Mouse (Mus musculus): Measurements from ENCODE around the gene Snorc. TPM values are rescaled to one million over a fixed set of nuclear protein-coding genes. Genes with fewer than 3 reads are reported as not detected.
"Not testable (repeated sequence)": the region's sequence is repeated elsewhere in the genome, so short reads cannot be mapped to it uniquely, and the experiment has no call there.

The Snorc gene
- total and polyA plus RNA-seq, 3 experiments: 1.6 TPM; not detected in 2

DNA sequence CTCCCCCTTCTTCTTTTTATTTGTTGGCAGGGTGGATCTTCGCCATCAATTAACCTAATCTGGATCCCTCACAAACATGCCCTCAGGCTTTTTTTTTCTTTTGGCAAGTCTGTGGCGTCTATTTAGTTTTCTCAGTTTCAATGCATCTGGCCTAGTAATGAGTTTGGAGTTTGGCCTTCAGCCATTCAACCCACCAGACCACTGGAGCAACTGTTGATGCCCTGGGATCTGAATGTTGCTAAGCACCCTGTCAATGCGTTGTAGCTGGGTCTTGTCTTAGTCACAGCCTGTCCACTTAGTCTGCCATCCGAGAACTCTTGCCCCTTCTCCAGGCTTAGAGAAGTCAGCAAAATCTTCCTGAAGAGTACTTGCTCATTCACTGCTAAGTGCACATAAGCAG is 12.0 kb upstream of the Snorc start:
- H3K9ac ChIP-seq (ENCODE audit: low read depth, low read length): no peak overlapping the region
- no peak for DNase-seq
- intact Hi-C loops (cut with DNase I): no loop called here
- no peak overlapping the region for H3K27ac ChIP-seq
- 89% methylated on average over 4 of the region's 4 CpGs for WGBS
- peaks cover 2% of the 10 kb centered on the region; the same call in 1 of the 2 replicates for H3K4me1 ChIP-seq (ENCODE audit: control insufficient read depth, insufficient read depth, low read length)
- no peaks in the 10 kb centered on the region for H3K27me3 ChIP-seq (ENCODE audit: control insufficient read depth, insufficient read depth, low read length)
- TF ChIP-seq POLR2A (IDR thresholded peaks at IDR 0.05; ENCODE audit: insufficient read depth, low read depth, low read length) (no peak), CTCF (IDR thresholded peaks at IDR 0.05) (no peak), EP300 (IDR thresholded peaks at IDR 0.05; ENCODE audit: insufficient read depth, low read depth, low read length) (no peak)
- no peak overlapping the region for H3K4me3 ChIP-seq
- peaks cover 6% of the 10 kb centered on the region; the same call in 1 of the 2 replicates for H3K36me3 ChIP-seq (ENCODE audit: control insufficient read depth, insufficient read depth, low read length)
- no peaks in the 10 kb centered on the region for H3K79me2 ChIP-seq (replicated peaks; ENCODE audit: control insufficient read depth, insufficient read depth, low read length)

DNA sequence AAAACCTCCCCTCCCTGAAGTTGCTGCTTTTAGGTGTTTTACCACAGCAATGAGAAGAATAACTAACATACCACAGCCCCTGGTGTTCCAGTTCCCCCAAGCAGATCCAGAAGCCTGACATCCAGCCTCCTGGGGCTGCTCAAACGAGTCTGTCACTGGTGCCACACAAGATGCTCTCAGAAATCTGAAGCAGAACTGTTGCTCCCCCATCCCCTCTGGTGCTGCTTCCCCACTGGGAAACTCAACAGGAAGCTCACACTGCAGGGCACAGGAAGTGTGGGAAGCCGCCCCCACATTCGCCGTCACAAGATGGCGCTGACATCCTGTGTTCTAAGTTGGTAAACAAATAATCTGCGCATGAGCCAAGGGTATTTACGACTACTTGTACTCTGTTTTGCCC is 10.2 kb upstream of the Snorc start:
- H3K79me2 ChIP-seq (replicated peaks; ENCODE audit: control insufficient read depth, insufficient read depth, low read length); H3K4me3 ChIP-seq; intact Hi-C loops (cut with DNase I); DNase-seq; H3K27ac ChIP-seq; H3K9ac ChIP-seq (ENCODE audit: low read depth, low read length); H3K36me3 ChIP-seq (ENCODE audit: control insufficient read depth, insufficient read depth, low read length); H3K4me1 ChIP-seq (ENCODE audit: control insufficient read depth, insufficient read depth, low read length); H3K27me3 ChIP-seq (ENCODE audit: control insufficient read depth, insufficient read depth, low read length): not testable (repeated sequence)
- 74% methylated on average over 7 of the region's 7 CpGs for WGBS

DNA sequence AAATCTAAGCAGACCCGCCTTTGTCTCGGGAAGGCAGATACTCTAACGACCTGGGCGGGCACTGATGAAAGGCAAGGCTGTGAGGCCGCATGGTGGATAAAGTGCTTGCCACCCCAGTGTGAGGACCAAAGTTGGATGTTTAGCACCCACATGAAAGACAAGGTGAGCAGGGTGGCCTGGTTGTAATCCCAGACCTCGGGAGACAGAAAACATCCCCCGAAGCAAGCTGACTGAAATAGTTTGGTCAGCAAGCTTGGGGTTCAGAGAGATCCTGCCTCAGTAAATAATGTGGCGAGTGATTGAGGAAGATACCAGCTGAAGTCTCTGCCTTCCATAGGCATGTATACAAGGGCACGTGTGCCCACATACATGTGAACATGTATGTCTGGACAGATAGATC is 2.6 kb upstream of the Snorc start:
- WGBS: 74% methylated on average over 9 of the region's 9 CpGs
- H3K27ac ChIP-seq: no peak overlapping the region
- no peak overlapping the region for H3K4me3 ChIP-seq
- TF ChIP-seq CTCF (IDR thresholded peaks at IDR 0.05) (no peak), EP300 (IDR thresholded peaks at IDR 0.05; ENCODE audit: insufficient read depth, low read depth, low read length) (no peak), POLR2A (IDR thresholded peaks at IDR 0.05; ENCODE audit: insufficient read depth, low read depth, low read length) (no peak)
- no peaks in the 10 kb centered on the region for H3K79me2 ChIP-seq (replicated peaks; ENCODE audit: control insufficient read depth, insufficient read depth, low read length)
- no peak for DNase-seq
- H3K9ac ChIP-seq (ENCODE audit: low read depth, low read length): no peak overlapping the region
- H3K27me3 ChIP-seq (ENCODE audit: control insufficient read depth, insufficient read depth, low read length): no peaks in the 10 kb centered on the region
- no peaks in the 10 kb centered on the region for H3K36me3 ChIP-seq (ENCODE audit: control insufficient read depth, insufficient read depth, low read length)
- no peaks in the 10 kb centered on the region for H3K4me1 ChIP-seq (ENCODE audit: control insufficient read depth, insufficient read depth, low read length)
- intact Hi-C loops (cut with DNase I): no loop called here

- Histone ChIP-seq H3K36me3 (ENCODE audit: control insufficient read depth, insufficient read depth, low read length) (no peaks in the 10 kb centered on the region), H3K4me3 (no peak overlapping the region), H3K27ac (no peak overlapping the region), H3K27me3 (ENCODE audit: control insufficient read depth, insufficient read depth, low read length) (no peaks in the 10 kb centered on the region), H3K79me2 (replicated peaks; ENCODE audit: control insufficient read depth, insufficient read depth, low read length) (no peaks in the 10 kb centered on the region), H3K4me1 (ENCODE audit: control insufficient read depth, insufficient read depth, low read length) (no peaks in the 10 kb centered on the region), H3K9ac (ENCODE audit: low read depth, low read length) (no peak overlapping the region)
- no peak for DNase-seq
- WGBS: 57% methylated on average over 6 of the region's 6 CpGs
- TF ChIP-seq POLR2A (IDR thresholded peaks at IDR 0.05; ENCODE audit: insufficient read depth, low read depth, low read length) (no peak), CTCF (IDR thresholded peaks at IDR 0.05) (peak; percentile 54)
- intact Hi-C loops (cut with DNase I): no loop called here
Observed at GRCm38 (mm10) chr1:87468321-87468720, 1.8 kb upstream of the Snorc start.

DNA sequence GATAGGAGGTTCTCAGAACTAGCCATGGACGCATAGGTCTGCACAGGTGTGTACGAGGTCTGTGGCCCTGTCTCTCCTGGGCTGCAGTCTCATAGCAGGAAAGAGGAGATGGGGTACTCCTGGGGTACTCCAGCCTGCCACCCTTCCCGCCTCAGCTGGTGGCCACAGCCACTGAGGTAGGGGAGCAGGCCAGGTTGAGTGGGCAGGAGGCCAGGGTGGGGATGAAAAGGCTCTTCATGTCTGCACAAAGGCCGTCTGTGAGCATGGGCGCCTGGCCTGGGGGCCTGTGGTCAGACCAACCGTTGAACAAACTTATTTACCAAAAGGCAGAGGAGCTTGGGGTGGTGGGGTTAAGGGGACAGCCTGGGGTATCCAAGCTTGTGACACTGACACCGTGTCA is 1.8 kb downstream of the Snorc start:
- Histone ChIP-seq H3K36me3 (ENCODE audit: control insufficient read depth, insufficient read depth, low read length) (no peaks in the 10 kb centered on the region), H3K4me3 (no peak overlapping the region), H3K9ac (ENCODE audit: low read depth, low read length) (no peak overlapping the region), H3K27me3 (ENCODE audit: control insufficient read depth, insufficient read depth, low read length) (peaks cover 2% of the 10 kb centered on the region), H3K4me1 (ENCODE audit: control insufficient read depth, insufficient read depth, low read length) (no peaks in the 10 kb centered on the region), H3K27ac (no peak overlapping the region), H3K79me2 (replicated peaks; ENCODE audit: control insufficient read depth, insufficient read depth, low read length) (no peaks in the 10 kb centered on the region)
- intact Hi-C loops (cut with DNase I): loop anchor here (5.0 kb wide), 1 partner anchor 250 kb away; no protein-coding TSS in a partner anchor
- no peak for DNase-seq
- WGBS: 84% methylated on average over 7 of the region's 7 CpGs
- TF ChIP-seq EP300 (IDR thresholded peaks at IDR 0.05; ENCODE audit: insufficient read depth, low read depth, low read length): no peak
- TF ChIP-seq POLR2A (IDR thresholded peaks at IDR 0.05; ENCODE audit: insufficient read depth, low read depth, low read length): no peak
- TF ChIP-seq CTCF (IDR thresholded peaks at IDR 0.05): no peak

GRCm38 (mm10) chr1:87472576-87472975 is 2.5 kb downstream of the Snorc start:
- Histone ChIP-seq H3K9ac (ENCODE audit: low read depth, low read length) (no peak overlapping the region), H3K4me1 (ENCODE audit: control insufficient read depth, insufficient read depth, low read length) (no peaks in the 10 kb centered on the region), H3K4me3 (no peak overlapping the region), H3K27ac (no peak overlapping the region), H3K27me3 (ENCODE audit: control insufficient read depth, insufficient read depth, low read length) (peaks cover 2% of the 10 kb centered on the region), H3K36me3 (ENCODE audit: control insufficient read depth, insufficient read depth, low read length) (no peaks in the 10 kb centered on the region), H3K79me2 (replicated peaks; ENCODE audit: control insufficient read depth, insufficient read depth, low read length) (no peaks in the 10 kb centered on the region)
- peak; percentile 43 to 53 for DNase-seq
- 63% methylated on average over 7 of the region's 7 CpGs for WGBS
- no peak for TF ChIP-seq POLR2A (IDR thresholded peaks at IDR 0.05; ENCODE audit: insufficient read depth, low read depth, low read length)
- TF ChIP-seq EP300 (IDR thresholded peaks at IDR 0.05; ENCODE audit: insufficient read depth, low read depth, low read length): no peak
- TF ChIP-seq CTCF (IDR thresholded peaks at IDR 0.05): no peak
- intact Hi-C loops (cut with DNase I): loop anchor here (5.0 kb wide), 1 partner anchor 250 kb away; no protein-coding TSS in a partner anchor
